Mouse (Mus musculus): ENCODE results near the gene St7l.
A peak's percentile ranks its signal among the peaks of the same experiment; 100 is the strongest.

Gene St7l

DNA sequence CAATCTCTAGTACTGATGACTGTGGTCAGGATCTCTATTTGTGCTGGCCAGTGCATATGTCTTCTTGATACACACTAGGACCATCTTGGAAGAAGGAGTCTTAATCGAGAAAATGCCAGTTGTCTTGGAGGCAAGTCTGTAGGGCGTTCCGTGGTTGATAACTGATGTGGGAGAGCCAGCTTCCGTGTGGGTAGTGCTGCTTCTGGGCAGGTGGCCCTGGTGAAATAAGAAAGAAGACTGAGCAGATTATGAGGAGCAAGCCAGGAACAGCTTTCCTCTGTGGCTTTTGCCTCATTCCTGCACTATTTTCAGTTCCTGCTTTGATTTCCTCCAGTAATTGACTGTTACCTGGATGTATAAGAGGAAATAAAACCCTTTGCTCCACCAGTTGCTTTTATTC is 41.6 kb downstream of the St7l start:
- DNase-seq = no peak

DNA sequence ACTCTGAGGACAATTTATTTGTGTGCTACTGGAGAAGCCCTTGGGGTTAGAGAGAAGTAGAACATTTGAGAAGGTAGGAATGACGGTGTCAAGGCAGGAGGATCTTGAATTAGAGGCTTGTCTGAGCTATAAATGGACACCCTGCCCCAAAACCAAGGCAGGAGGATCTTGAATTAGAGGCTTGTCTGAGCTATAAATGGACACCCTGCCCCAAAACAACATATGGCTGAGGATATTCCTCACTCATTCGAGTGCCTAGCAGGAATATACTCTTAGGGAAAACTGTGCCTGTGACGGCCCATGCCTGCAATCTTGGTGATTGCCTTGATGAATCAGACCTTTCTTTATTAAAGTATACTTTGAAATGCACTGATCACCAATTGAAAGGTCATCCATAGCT is 42.2 kb downstream of the St7l start:
- DNase-seq = no peak

GRCm38 (mm10) chr3:104909195-104909594 is 45.4 kb downstream of the St7l start:
- DNase-seq = no peak

GRCm38 (mm10) chr3:104914986-104915385 is 51.2 kb downstream of the St7l start:
- DNase-seq = no peak

- peak; percentile 83 for DNase-seq
Measured at GRCm38 (mm10) chr3:104929385-104929784, 65.6 kb downstream of the St7l start.

- DNase-seq = no peak
Measured at GRCm38 (mm10) chr3:104937728-104938305, 74.0 kb downstream of the St7l start.

- DNase-seq = no peak
Measured at GRCm38 (mm10) chr3:104938327-104938726, 74.5 kb downstream of the St7l start.

- peak; percentile 77 for DNase-seq
Measured at GRCm38 (mm10) chr3:104940691-104941090, 76.9 kb downstream of the St7l start.

DNA sequence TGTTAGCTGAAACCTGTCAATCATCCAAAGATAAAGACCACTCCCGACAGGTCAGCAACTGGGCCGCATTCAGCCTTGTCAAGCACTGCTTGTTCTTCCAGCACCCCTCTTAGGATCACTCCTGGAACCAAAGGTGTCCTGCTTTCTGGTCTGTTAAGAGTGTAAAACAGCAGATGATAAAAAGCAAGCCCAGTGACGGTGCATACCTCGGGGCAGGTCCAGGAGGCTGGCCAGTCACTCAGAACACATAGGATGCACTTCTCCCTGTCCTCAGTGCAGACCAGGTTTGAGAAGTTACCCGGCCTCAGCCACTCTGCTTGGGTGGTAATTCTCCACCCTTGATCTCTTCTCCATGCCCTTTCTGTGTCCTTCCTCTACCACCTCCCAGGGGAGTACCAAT is 78.9 kb downstream of the St7l start:
- peak; percentile 84 for DNase-seq

DNA sequence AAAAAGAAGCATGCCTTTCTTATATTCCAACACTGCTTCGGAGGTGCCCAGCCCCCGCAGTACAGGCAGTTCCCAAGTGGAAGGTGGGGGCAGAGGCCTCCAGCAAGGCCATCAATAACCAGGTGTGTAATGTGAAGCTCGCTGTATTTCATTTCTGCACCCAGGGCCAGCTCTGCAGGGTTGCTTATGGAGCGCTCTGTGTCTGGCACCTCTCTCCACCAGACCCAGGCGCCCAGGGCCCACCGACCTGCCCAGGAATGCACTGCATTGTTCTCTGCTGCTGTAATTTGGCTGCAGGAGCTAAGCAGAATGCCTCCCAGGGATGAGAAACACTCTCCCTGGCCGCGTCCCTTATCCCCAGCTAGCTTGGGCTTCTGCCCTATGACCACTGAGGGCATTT is 79.5 kb downstream of the St7l start:
- DNase-seq = peak; percentile 82

GRCm38 (mm10) chr3:104944894-104945293 is 81.1 kb downstream of the St7l start:
- DNase-seq = peak; percentile 53

DNA sequence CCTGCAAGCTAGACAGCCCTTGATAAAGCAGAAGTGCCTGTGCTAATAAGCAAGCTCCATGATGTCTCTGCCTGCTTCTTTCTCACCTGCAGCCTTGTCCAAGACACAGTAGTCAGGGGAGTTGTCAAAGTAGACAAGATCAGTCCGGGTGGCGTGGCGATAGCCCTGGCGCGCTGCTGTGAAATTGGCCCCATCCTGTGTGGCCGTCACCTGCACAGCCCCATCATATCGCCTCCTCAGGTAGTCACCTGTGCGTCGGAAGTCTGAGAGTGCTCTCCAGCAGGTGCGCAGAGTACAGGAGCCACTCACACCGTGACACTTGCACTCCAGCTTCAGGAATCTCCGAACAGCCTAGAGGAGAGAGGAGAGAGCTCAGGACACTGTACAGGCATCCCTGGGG is 87.1 kb downstream of the St7l start:
- DNase-seq = peak; percentile 87

- peak; percentile 92 for DNase-seq
Measured at GRCm38 (mm10) chr3:104952891-104953670, 89.3 kb downstream of the St7l start.

DNA sequence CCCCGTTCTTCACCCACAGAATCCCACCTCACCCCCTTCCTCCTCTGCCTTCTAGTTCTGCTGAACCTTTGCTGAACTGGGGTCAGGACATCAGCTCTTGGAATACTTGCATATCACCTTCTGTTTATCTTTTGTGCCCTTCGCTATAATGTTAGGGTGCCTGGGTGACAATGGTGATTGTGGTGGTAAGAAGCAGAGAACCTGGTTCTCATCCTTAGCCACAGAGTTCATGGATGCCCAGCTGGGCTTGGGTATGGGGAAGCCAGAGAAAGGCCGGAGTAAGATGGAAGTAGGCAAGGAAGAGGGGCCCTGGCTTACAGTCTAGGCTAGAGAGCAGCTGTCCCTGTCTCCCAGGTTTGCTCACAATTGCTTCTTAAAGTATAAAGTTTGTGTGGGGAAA is 90.3 kb downstream of the St7l start:
- DNase-seq = peak; percentile 60

DNA sequence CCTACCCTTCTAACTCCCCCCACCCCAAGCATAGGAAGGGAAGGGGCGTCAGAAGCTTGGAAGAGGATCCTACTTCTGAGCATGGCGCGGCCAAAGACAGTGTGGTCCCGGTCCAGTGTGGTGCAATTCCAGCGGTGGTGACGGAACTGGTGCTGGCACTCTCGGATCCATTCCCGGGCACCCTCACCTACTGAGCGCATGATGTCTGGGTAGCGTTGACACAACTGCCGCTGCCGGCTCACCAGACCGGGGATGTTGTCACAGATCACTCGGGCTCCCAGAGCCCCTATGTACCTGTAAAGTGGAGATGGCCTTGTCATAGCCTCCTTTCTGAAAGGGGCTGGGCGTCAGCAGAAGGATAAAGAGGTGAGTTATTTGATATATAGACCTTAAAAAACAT is 90.7 kb downstream of the St7l start:
- peak; percentile 73 for DNase-seq

- peak; percentile 90 for DNase-seq
Measured at GRCm38 (mm10) chr3:104956131-104956581, 92.4 kb downstream of the St7l start.

- peak; percentile 78 for DNase-seq
Measured at GRCm38 (mm10) chr3:104960026-104961000, 96.5 kb downstream of the St7l start.

DNA sequence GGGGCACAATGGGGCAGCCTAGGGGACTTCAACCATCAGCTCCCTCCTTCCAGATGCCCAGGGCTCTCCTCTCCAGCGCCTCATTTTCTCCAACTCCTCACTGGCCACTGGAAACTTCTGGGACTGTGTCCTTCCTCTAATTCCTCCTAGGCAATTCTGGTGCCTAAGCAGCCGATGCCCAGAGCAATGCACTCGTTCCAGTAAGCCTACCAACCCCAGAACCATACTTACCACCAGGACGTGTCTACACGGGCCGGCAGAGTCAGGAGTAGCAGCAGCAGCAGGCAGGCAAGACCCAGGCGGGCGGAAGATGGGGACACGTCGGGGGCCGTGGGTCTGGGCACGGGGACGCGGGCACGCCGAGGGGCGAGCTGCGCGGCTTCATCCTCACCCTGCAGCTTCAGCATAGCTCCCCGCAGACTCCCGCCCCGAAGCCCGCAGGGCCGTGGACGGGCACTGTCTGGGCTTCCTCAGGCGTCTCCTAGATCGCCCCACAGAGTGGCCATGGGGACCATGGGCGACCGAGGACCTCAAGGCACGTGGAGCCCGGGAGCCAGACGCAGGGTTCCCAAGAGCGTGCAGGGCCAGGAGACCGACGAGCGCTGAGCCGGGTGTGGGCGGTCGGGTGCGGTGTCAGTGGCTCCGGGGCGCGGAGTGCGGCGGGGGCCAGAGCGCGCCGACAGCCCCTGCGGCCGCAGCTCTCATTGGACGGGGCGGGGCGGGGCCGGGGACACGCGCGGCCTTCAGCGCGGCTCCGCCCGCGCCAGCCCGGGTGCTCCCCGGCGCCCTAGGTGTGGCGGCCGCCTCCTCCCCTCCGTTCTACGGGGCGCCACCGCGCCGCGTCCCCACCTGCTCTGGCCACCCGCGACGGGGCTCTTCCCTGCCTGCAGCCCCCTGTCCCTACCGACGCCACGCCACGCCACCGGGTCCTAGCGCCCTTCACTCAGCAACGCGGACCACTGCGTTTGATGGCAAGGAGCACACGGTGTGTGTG is 97.6 kb downstream of the St7l start, which contains the start of gene Wnt2b:
Wnt2b (minus strand) TSS at position 856 of the 994 bp plus-strand sequence.
- DNase-seq = peak; percentile 90

DNA sequence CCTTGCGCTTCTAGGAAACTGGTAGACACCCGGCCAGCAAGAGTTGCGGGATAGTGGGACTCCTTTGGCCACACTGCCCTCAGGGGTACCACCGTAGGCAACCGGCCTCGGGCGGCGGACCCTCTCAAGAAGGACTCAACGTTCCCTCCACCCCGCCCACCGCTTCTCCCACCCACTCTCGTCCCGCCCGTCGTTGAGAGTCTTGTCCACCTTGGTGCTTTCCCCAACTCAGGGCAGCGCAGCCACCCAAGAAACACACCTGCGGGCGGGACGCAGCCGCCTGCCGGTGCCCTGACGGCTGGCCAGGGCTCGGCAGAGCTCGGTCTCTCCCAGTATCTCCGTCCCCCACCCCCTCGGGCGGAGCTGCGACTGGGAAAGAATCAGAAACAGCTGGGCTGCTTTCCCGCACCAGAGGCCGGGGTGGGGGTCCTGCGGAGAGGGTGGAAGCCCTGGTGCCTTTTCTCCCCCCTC is 98.4 kb downstream of the St7l start:
- DNase-seq = peak; percentile 89

DNA sequence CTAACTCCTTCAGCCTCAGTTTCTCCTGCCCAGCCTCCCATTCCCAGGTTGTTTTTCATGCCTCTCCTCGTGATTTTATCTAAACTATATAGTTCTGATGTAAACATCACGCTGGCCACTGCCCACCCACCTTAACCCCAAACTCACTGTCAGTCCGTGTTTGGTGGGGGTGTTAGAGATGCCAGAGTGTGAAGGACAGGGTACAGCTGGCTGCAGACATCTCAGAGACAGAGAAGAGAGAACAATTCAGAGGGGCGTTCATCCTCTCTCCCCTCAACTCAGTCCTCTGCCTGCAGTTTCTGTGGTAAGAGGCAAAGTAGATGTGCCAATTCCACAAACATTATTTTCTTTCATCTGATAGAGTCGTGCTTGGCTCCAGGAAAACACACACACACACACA is 99.1 kb downstream of the St7l start:
- peak; percentile 74 for DNase-seq

Data from heart, adult 11 months (tissue).